Mouse (Mus musculus) heart, postnatal 25 days (tissue): ENCODE results near the gene Pkm. TPM values are rescaled to one million over a fixed set of nuclear protein-coding genes. Genes with fewer than 3 reads are reported as not detected.

Experiments
- DNase-seq: peaks from one replicate; pipeline ENCODE4 v3.0.0; 2022; ENCODE audit warnings: low spot score
- intact Hi-C: fragments of 180-260 bp; cut with DNase I; formaldehyde crosslinking; loops from one replicate; pipeline ENCODE4 v1.15.1; 2025
- total RNA-seq, 2 experiments: library from RNA; stranded (reverse); gene quantifications; 2 replicates each; pipeline ENCODE4 v1.2.3; 2021

The Pkm gene
- total RNA-seq, result 1,000 to 10,000 TPM; 1,181 to 1,232 TPM

DNA sequence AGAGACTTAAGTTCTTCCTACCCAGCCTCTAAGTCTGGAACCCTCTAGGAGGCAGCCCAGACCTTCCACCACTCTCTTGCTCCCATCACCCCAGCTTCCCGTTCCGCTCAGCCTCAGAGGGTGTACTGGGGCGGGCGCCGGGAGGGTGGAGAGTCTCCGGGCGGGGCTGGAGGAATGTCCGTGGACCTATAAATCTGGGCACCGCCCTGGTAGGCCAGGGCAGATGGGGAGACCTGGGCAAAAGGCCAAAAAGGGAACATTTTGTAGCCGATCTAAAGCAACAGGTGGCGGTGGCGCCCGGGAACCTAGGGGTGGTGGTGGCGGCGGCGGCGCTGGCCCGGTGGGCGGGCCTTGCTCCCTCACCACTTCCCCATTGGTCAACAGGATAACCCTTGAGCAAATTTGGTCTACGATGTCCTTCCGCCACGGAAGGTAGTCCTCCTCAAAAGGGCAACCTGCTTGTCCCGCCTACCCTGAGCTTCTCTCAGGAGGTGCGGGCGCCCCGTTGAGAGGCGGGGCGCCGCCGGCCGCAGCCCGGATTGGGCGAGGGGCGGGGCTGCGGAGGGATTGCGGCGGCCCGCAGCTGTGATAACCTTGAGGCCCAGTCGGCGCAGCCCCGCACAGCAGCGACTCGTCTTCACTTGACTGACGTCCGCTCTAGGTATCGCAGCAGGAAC lies at the start of gene Pkm:
Gene Pkm (plus strand): TSS at position 411 of the 677 bp plus-strand sequence.
- intact Hi-C loops, result loop anchor here (2.0 to 5.0 kb wide), 4 partner anchors 15 to 96 kb away; partner anchors contain the start of genes Myo9a, Parp6 and Senp8
- peak; percentile 94 for DNase-seq

DNA sequence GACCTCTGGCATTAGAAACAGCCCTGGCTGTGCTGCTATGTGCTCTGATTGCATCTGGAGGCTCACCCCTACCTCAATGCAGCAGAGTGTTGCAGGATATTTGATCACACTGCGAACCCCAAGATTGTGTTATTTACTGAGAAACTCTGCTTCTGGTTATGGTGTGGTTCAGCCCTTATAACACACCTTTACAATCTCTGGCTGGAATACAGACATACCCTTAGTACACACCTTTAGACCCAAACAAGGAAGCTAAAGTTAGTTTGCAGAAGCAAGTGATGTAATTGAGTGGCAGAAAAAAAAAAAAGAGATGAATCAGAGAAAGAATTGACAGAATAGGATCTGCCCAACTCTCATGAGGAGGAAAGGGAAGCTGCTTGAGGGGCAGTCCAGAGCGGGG lies 45.2 kb upstream of the Pkm start:
- intact Hi-C loops, result no loop called here
- no peak for DNase-seq

DNA sequence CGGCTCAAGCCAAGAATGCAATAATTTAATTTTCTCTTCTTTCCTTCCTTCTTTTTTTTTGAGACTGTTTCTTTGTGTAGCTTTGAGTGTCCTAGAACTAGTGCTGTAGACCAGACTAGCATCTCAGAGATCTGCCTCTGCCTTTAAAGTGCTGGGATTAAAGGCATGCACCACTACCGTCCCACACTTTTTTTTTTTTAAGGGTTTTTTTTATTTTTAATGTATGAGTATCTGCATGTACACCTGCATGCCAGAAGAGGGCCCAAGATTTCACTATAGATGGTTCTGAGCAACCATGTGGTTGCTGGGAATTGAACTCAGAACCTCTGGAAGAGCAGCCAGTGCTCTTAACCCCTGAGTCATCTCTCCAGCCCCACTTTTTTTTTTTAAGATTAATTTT lies 40.4 kb upstream of the Pkm start:
- intact Hi-C loops, result loop anchor here (2.0 to 5.0 kb wide), 2 partner anchors 42 to 63 kb away; partner anchors contain the start of gene Pkm
- no peak for DNase-seq

DNA sequence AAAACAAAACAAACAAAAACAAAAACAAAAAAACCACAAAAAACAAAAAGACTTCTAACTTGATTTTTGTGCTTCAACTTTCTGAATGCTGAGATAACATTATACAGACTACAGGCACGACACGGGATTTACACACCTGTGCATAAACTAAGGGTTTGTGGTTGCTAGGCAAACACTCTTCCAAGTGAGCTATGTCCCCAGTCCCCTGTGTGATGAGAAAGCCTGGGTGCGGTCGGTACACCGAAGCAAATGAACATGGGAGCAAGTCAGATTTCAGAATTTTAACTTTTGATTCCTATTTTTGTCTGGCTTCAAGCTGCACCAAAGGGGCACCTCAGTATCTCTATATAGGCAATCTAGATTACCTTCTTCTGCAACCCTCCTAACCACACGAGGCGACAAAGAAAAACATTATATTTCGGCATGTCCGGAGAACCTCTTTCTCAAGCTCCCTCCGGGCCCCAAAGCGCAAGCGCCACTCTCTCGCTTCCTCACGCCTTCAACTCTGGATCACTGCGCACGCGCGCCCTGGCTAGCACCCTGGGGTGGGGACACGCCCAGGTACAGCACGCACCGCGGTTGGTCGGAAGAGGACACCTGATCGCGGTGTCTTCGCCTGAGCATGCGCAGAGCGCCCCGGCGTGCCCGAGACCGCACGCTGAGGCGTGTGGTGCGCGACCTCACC lies 39.4 kb upstream of the Pkm start, which contains the start of gene Parp6:
Gene Parp6 (plus strand): TSS at position 663 of the 685 bp plus-strand sequence.
- peak; percentile 100 for DNase-seq
- intact Hi-C loops, result loop anchor here (2.0 to 5.0 kb wide), 2 partner anchors 41 to 62 kb away; partner anchors contain the start of gene Pkm

- no peak for DNase-seq
- intact Hi-C loops, result loop anchor here (2.0 to 5.0 kb wide), 2 partner anchors 40 to 61 kb away; partner anchors contain the start of gene Pkm
Observed at GRCm38 (mm10) chr9:59617307-59617973, 38.7 kb upstream of the Pkm start.

GRCm38 (mm10) chr9:59638372-59638771 lies 17.8 kb upstream of the Pkm start:
- DNase-seq, result no peak
- intact Hi-C loops, result no loop called here

GRCm38 (mm10) chr9:59639936-59640335 lies 16.2 kb upstream of the Pkm start:
- intact Hi-C loops, result loop anchor here (5.0 kb wide), 1 partner anchor 37 kb away; no protein-coding TSS in a partner anchor
- no peak for DNase-seq

GRCm38 (mm10) chr9:59641320-59641719 lies 14.8 kb upstream of the Pkm start:
- intact Hi-C loops, result loop anchor here (5.0 kb wide), 1 partner anchor 36 kb away; no protein-coding TSS in a partner anchor
- DNase-seq, result no peak

DNA sequence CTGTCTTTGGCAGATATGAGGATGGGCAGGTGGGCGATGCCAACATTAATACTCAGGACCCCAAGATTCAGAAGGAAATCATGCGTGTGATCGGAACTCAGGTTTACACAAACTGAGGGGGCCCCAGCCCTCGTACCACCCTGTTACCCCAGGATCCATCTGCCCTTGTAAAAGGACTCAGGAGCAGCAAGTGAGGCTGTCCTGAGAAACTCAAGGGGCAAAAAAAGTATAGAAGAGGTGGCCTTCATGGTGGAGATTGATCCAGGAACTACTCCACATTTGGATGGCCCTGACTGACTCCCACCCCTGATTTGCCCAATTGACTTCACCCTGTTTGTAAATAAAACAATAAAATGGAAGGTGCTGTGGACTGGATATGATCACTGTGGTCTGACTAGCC lies 6.3 kb upstream of the Pkm start:
- DNase-seq, result no peak
- intact Hi-C loops, result no loop called here

GRCm38 (mm10) chr9:59653371-59653770 lies 2.8 kb upstream of the Pkm start:
- intact Hi-C loops, result no loop called here
- no peak for DNase-seq

DNA sequence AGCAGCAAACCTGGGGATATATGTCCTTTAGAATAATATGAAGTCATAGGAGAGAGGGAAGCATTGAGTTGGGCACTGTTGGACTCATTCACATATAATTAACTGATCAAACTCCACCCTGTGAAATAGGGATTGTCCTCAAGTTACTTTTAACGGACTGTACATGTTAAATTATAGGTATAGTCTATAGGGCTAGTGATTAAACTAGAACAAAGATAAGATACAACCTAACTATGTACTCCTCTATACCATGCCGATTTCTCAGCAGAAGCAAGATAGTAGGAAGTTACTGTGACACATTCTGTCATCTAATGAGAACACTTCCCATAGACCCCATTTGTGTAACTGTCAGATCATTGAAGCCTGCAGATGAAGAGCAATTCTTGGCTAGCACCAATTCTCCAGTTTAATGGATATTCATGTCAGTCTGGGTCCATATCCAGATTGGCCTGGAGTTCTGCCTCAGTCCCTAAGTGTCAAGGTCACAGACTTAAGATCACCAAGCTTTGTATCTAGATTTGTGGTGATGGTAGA lies 1.7 kb upstream of the Pkm start:
- DNase-seq, result no peak
- intact Hi-C loops, result no loop called here

DNA sequence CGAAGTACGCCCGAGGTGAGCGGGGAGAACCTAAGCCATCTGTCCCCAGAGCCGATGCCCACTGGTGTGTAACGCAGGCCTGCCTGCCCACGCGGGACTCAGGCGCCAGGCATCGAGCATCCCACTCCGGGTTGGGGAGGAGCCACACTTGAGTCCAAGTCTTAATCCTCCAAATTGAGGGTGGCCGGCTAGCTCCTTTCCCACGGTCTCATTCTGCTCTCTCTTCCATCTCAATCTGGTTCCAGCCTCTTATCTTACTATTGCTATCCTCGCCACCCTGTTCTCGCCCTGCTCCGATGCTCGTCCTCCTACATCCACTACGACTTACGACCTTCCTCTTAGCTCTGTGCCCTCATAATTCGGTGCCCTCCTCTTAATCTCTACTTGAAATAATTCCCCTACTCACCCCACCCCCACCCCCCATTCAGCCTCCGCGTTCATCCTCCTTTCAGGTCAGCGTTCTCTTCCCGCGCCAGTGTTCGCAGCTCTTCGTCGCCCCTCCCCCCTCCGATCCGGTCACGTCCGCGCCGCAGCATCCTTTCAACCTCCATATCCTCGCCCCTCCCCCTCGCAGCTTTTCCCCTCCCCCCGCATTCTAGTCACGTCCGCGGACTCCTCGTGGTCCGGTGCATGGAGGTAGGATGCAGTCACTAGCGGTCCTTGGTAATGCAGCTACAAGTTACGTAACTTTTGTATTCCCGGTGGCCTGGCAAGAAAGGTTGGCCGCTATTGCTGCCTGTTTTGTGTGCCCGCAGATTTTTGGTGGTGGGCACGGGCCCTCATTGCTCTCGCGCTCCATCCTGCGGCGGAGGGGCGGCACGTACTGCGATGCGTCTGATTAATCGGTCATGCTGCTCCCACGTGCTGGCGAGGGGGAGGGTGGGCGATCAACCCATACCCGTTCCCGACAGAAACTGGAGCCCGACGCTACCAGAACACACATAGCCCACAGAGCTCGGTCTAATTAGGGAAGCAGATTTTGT lies 758 bp downstream of the Pkm start:
- intact Hi-C loops, result loop anchor here (2.0 to 5.0 kb wide), 4 partner anchors 14 to 95 kb away; partner anchors contain the start of genes Myo9a, Parp6 and Senp8
- peak; percentile 42 for DNase-seq

- intact Hi-C loops, result loop anchor here (5.0 kb wide), 2 partner anchors 41 to 94 kb away; partner anchors contain the start of genes Myo9a, Parp6 and Senp8
- no peak for DNase-seq
Observed at GRCm38 (mm10) chr9:59658146-59658545, 2.0 kb downstream of the Pkm start.

DNA sequence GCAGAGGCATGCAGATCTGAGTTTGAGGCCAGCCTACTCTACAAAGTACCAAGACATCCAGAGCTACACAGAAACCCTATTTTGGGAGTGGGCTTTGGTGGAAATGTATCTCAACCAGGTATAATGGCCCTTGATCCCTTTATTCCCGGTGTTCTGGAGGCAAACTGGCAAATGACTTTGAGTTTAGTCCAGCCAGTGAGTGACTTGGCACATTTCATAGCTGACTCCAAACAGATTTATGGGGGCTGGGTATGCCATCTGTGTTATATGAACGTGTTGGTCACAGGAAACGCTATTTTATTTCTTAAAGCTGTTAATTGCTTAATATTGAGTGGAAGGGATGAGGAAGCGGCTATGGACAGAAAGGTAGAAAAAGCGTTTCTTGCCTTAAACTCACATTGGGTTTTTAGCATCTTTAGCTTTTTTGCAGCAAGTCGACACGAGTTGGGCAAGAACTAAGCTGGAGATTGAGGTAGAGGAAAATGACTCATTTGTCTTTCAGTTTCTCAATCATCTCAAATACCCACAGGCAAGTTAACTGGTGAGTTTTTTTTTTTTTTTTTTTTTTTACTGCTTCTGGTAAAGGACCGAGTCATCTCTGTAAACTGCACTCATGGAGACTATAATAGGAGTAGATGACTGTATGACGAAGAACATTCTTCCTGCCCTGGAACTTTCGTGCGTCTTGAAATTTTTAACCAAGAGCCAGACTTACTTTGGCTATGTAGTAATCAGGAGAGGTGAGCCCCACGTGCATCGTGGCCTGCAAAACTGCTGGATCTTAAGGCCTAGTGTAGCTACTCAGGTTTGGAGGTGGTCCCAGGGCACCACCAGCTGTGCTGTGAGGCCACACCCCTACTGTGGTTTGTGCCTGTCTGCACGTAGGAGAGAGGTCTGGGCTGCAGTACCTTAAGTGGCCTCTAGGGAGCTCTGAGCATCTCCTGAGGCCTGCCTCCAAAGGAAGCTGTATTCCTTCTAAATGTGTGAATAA lies 3.2 kb downstream of the Pkm start:
- intact Hi-C loops, result loop anchor here (5.0 kb wide), 2 partner anchors 42 to 93 kb away; partner anchors contain the start of genes Myo9a, Parp6 and Senp8

DNA sequence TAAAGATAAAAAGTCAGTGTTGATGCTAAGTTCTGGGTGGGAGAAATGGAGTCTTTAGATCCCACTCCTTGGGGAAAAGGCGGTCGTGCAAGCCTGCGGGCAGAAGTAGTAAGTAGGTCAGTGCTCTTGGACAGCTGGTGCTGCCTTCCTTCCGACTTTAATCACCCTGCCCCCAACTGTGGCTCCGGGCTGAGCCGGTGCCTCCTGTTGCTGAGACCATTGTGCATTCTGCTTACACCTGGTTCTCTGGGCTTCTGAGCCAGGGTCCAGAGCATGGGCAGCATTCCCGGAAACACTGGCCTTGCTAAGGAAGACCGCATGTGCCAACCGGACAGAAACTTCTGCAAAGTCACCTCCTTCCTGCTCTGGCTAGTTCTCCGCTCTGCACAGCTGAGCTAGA lies 4.3 kb downstream of the Pkm start:
- no peak for DNase-seq
- intact Hi-C loops, result no loop called here

More for the DNA sequence above, 3.2 kb downstream of the Pkm start:
- peak; percentile 61 for DNase-seq

DNA sequence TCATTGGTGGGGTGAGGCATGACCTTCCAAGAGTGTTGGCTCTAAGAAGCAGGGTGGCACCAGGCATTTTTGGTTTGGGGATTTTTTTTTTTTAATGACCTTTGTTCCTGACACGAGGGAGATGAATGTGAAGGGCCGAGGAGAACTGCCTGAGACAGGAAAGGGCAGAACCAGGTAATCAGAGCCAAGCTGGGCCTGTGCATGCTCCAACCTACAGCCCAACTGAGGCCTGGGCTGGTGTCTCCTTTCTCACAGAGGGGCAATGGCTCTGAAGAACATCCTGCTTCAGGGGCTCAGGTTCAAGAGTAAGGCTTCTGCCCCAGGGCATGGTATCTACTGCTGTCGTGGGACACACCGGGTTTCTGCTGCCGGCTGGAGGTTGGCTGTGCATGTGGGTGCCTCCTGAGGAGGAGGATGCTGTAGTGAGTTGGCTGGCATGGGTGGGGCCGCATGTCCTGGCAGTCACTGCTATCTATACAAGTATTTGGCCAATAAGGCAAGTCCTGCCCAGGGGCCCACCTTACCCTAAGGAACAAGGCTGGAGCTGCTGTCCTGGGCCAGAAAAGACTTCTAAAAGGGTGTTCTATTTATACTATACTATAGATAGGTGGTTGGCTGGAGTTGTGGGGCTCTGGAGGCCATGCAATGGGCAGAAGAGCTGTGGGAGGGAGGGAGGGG lies 5.3 kb downstream of the Pkm start:
- intact Hi-C loops, result no loop called here
- DNase-seq, result no peak

GRCm38 (mm10) chr9:59663226-59663625 lies 7.1 kb downstream of the Pkm start:
- intact Hi-C loops, result no loop called here
- DNase-seq, result no peak
